Mouse (Mus musculus) 416B (cell line): Measurements from ENCODE around the gene Eprs.
"Not testable (repeated sequence)": the region's sequence is repeated elsewhere in the genome, so short reads cannot be mapped to it uniquely, and the experiment has no call there.

Experiments used
- DNase-seq: peaks from one replicate; pipeline ENCODE4 v3.0.0; 2011; ENCODE audit warnings: low read depth

The Eprs gene

GRCm38 (mm10) chr1:185362677-185363520, at the start of gene Eprs:
Gene Eprs, plus strand, starts transcription at chr1:185363044.
- DNase-seq, result peak; percentile 99

- DNase-seq, result no peak
Observed at GRCm38 (mm10) chr1:185314546-185314945, 48.3 kb upstream of the Eprs start.

GRCm38 (mm10) chr1:185315846-185316568, 46.8 kb upstream of the Eprs start:
- no peak for DNase-seq

- DNase-seq, result not testable (repeated sequence)
Observed at GRCm38 (mm10) chr1:185327754-185328345, 35.0 kb upstream of the Eprs start.

- peak; percentile 89 for DNase-seq
Observed at GRCm38 (mm10) chr1:185328721-185329610, 33.9 kb upstream of the Eprs start, which contains the start of gene Iars2. Gene Iars2, minus strand, starts transcription at chr1:185329396.

- DNase-seq, result peak; percentile 5
Observed at GRCm38 (mm10) chr1:185329851-185330250, 33.0 kb upstream of the Eprs start.

- DNase-seq, result peak; percentile 44
Observed at GRCm38 (mm10) chr1:185331364-185331763, 31.5 kb upstream of the Eprs start.

GRCm38 (mm10) chr1:185331983-185332430, 30.8 kb upstream of the Eprs start, which contains the start of gene Bpnt1:
Gene Bpnt1, plus strand, starts transcription at chr1:185332149.
- DNase-seq, result peak; percentile 92

- DNase-seq, result no peak
Observed at GRCm38 (mm10) chr1:185333651-185334050, 29.2 kb upstream of the Eprs start.

- no peak for DNase-seq
Observed at GRCm38 (mm10) chr1:185334136-185334535, 28.7 kb upstream of the Eprs start.

GRCm38 (mm10) chr1:185335231-185335765, 27.5 kb upstream of the Eprs start:
- no peak for DNase-seq

- DNase-seq, result no peak
Observed at GRCm38 (mm10) chr1:185336535-185336934, 26.3 kb upstream of the Eprs start.

GRCm38 (mm10) chr1:185342441-185342840, 20.4 kb upstream of the Eprs start:
- DNase-seq, result no peak

- peak; percentile 14 for DNase-seq
Observed at GRCm38 (mm10) chr1:185343422-185343821, 19.4 kb upstream of the Eprs start.

GRCm38 (mm10) chr1:185346188-185346587, 16.7 kb upstream of the Eprs start:
- peak; percentile 52 for DNase-seq

GRCm38 (mm10) chr1:185349741-185350140, 13.1 kb upstream of the Eprs start:
- DNase-seq, result no peak

GRCm38 (mm10) chr1:185350611-185351010, 12.2 kb upstream of the Eprs start:
- no peak for DNase-seq

GRCm38 (mm10) chr1:185352151-185352550, 10.7 kb upstream of the Eprs start:
- DNase-seq, result no peak

- DNase-seq, result no peak
Observed at GRCm38 (mm10) chr1:185353351-185353750, 9.5 kb upstream of the Eprs start.

- no peak for DNase-seq
Observed at GRCm38 (mm10) chr1:185354731-185355130, 8.1 kb upstream of the Eprs start.

GRCm38 (mm10) chr1:185356246-185356645, 6.6 kb upstream of the Eprs start:
- no peak for DNase-seq
